Mouse (Mus musculus) heart, embryonic 11.5 days (tissue): ENCODE measurements at regions not wholly inside any gene's neighbourhood (a gene's known extent, or its start where the extent isn't known, plus 50 kb on each side); places are given as distances from the start of the nearest gene placed in this dataset.

ENCODE experiments used
- ATAC-seq: fragments of 200-750 bp; cut with Nextera tagmentation; replicated peaks from 2 replicates; pipeline ENCODE4 v1.8.0; 2017; ENCODE audit warnings: moderate library complexity; ENCODE audit not compliant: insufficient number of reproducible peaks, low FRiP score, low TSS enrichment
- H3K27ac ChIP-seq: fragments of 300-500 bp; sonication (generic); 2 replicates; pipeline ENCODE4 v1.5.1; 2014; ENCODE audit warnings: mild to moderate bottlenecking, low read depth, low read length
- H3K27me3 ChIP-seq: fragments of 300-500 bp; sonication (generic); 2 replicates; pipeline ENCODE4 v1.6.1; 2014; ENCODE audit warnings: mild to moderate bottlenecking, low read length, mixed read lengths; ENCODE audit not compliant: control insufficient read depth, insufficient read depth
- H3K36me3 ChIP-seq: fragments of 300-500 bp; sonication (generic); 2 replicates; pipeline ENCODE4 v1.6.1; 2014; ENCODE audit warnings: mild to moderate bottlenecking, low read length, moderate library complexity, mixed read lengths; ENCODE audit not compliant: control insufficient read depth, insufficient read depth
- H3K4me1 ChIP-seq: fragments of 300-500 bp; sonication (generic); 2 replicates; pipeline ENCODE4 v1.6.1; 2014; ENCODE audit warnings: low read length; ENCODE audit not compliant: control insufficient read depth, insufficient read depth
- H3K4me2 ChIP-seq: fragments of 300-500 bp; sonication (generic); 2 replicates; pipeline ENCODE4 v1.6.1; 2014; ENCODE audit warnings: mild to moderate bottlenecking, moderate library complexity
- H3K4me3 ChIP-seq: fragments of 300-500 bp; sonication (generic); 2 replicates; pipeline ENCODE4 v1.5.1; 2014; ENCODE audit warnings: low read depth, low read length
- H3K9ac ChIP-seq: fragments of 300-500 bp; sonication (generic); 2 replicates; pipeline ENCODE4 v1.6.1; 2014; ENCODE audit warnings: mild to moderate bottlenecking, low read depth, low read length, moderate library complexity
- H3K9me3 ChIP-seq: fragments of 300-500 bp; sonication (generic); replicated peaks from 2 replicates; pipeline ENCODE4 v1.6.1; 2016; ENCODE audit warnings: low read length; ENCODE audit not compliant: control insufficient read depth
- WGBS: fragments of 180-500 bp; shearing (Covaris S2); extraction: QIAGEN DNeasy Blood & Tissue Kit; methylation state at CpG from one replicate; pipeline ENCODE4 v1.1.7; 2014; ENCODE audit not compliant: insufficient replicate concordance; 5-methylcytosine and 5-hydroxymethylcytosine counted together

GRCm38 (mm10) chr8:82669241-82669640 is 104.7 kb downstream of the Zfp330 start:
- ATAC-seq, result no peak
- Histone ChIP-seq H3K27ac (no peak overlapping the region), H3K4me2 (no peak overlapping the region), H3K36me3 (no peaks in the 10 kb centered on the region), H3K9ac (no peak overlapping the region), H3K27me3 (no peaks in the 10 kb centered on the region), H3K9me3 (no peaks in the 10 kb centered on the region), H3K4me3 (no peak overlapping the region), H3K4me1 (no peaks in the 10 kb centered on the region)
- 90% methylated on average over 4 of the region's 4 CpGs for WGBS

GRCm38 (mm10) chr8:82665131-82665530 is 108.8 kb downstream of the Zfp330 start:
- no peaks in the 10 kb centered on the region for H3K9me3 ChIP-seq
- no peak overlapping the region for H3K27ac ChIP-seq
- H3K4me1 ChIP-seq, result no peaks in the 10 kb centered on the region
- H3K4me3 ChIP-seq, result no peak overlapping the region
- H3K27me3 ChIP-seq, result no peaks in the 10 kb centered on the region
- 84% methylated on average over 4 of the region's 4 CpGs for WGBS
- no peak overlapping the region for H3K4me2 ChIP-seq
- no peak overlapping the region for H3K9ac ChIP-seq
- no peak for ATAC-seq
- H3K36me3 ChIP-seq, result no peaks in the 10 kb centered on the region

- Histone ChIP-seq H3K27me3 (no peaks in the 10 kb centered on the region), H3K9ac (no peak overlapping the region), H3K4me3 (no peak overlapping the region), H3K36me3 (no peaks in the 10 kb centered on the region), H3K27ac (no peak overlapping the region), H3K4me1 (no peaks in the 10 kb centered on the region), H3K4me2 (no peak overlapping the region), H3K9me3 (no peaks in the 10 kb centered on the region)
- ATAC-seq, result no peak
- WGBS, result 63% methylated on average over 1 of the region's 1 CpGs
Observed at GRCm38 (mm10) chr8:82640502-82640901, 133.5 kb downstream of the Zfp330 start.

DNA sequence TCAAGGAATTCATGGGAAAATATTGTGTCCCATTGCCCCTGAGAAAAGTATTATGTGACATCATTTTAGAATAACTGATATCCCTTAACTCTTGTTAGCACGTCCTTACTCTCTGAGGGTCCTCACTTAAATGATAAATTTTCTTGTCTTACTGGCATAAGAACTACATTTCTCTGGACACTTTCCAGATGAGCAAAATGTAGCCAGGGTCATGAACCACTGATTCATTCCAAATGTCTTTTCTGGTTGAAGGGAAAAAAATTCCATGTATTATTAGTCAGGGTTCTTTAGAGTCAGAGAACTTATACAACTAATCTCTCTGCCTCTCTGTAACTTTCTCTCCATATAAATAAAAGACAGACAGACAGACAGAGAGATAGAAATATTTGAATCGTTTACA is 143.5 kb downstream of the Zfp330 start:
- no peaks in the 10 kb centered on the region for H3K9me3 ChIP-seq
- no peak overlapping the region for H3K4me2 ChIP-seq
- H3K27ac ChIP-seq, result no peak overlapping the region
- WGBS, result 60% methylated on average over 2 of the region's 2 CpGs
- H3K27me3 ChIP-seq, result no peaks in the 10 kb centered on the region
- no peaks in the 10 kb centered on the region for H3K36me3 ChIP-seq
- no peak overlapping the region for H3K9ac ChIP-seq
- H3K4me1 ChIP-seq, result no peaks in the 10 kb centered on the region
- no peak for ATAC-seq
- no peak overlapping the region for H3K4me3 ChIP-seq

DNA sequence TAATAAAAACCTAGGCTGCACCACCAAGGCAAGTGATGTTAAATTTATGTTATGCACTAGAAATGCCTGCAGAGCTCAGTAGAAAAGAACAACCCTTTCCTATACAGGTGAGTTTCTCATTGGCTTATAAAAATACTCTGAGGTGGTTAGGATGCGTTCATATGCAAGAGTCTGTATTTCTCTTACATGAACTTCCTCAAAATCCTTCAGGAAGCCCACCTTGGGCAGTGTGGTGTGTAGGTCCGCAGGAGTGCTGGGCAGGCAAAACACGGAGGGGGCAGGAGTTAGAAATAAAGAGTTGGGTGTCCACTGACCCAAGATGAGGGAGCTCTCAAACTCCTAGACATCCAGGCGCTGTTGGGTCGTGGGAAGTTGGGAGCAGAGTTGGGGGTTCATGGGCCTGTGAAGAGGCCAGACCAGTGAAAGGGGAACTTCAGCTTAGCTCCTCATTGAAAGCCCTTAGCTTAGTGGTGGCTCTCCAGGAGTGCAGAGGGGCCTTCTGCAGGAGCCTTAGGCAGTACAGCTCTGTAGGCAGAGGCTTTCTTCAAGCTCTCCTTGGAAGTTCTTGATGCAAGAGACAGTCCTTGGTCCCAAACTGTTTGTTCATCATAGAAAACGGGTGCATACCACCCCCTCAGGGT is 150.0 kb downstream of the Zfp330 start:
- H3K4me3 ChIP-seq, result no peak overlapping the region
- H3K27me3 ChIP-seq, result no peaks in the 10 kb centered on the region
- no peak overlapping the region for H3K4me2 ChIP-seq
- ATAC-seq, result no peak
- WGBS, result 81% methylated on average over 6 of the region's 6 CpGs
- no peaks in the 10 kb centered on the region for H3K4me1 ChIP-seq
- H3K27ac ChIP-seq, result no peak overlapping the region
- H3K36me3 ChIP-seq, result no peaks in the 10 kb centered on the region
- no peak overlapping the region for H3K9ac ChIP-seq
- no peaks in the 10 kb centered on the region for H3K9me3 ChIP-seq

DNA sequence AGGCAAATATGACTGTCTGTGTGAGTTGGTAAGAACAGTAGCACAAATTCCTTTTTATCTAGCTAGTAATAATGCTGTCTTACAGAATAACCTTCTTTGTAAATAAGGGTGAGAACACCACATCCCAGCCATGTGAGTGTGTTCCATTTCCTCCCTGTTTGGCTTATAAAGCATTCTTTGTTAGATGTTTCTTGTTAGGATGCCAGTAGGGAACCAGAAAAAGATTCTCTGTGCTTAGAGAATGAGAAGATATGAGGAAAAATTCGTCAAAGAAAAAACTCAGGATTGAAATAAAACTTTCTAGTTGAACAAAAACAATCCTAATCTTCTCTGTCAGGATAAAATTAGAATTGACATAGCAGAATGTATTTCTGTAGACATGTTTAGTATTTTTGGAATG is 155.3 kb downstream of the Zfp330 start:
- H3K4me1 ChIP-seq, result no peaks in the 10 kb centered on the region
- 43% methylated on average over 1 of the region's 1 CpGs for WGBS
- no peak overlapping the region for H3K9ac ChIP-seq
- H3K27ac ChIP-seq, result no peak overlapping the region
- no peak for ATAC-seq
- H3K4me3 ChIP-seq, result no peak overlapping the region
- H3K36me3 ChIP-seq, result no peaks in the 10 kb centered on the region
- no peaks in the 10 kb centered on the region for H3K9me3 ChIP-seq
- H3K4me2 ChIP-seq, result no peak overlapping the region
- H3K27me3 ChIP-seq, result no peaks in the 10 kb centered on the region

GRCm38 (mm10) chr8:82601556-82601955 is 172.4 kb downstream of the Zfp330 start:
- H3K4me3 ChIP-seq, result no peak overlapping the region
- no peak overlapping the region for H3K27ac ChIP-seq
- H3K4me2 ChIP-seq, result no peak overlapping the region
- WGBS, result 59% methylated on average over 3 of the region's 3 CpGs
- no peaks in the 10 kb centered on the region for H3K4me1 ChIP-seq
- H3K9ac ChIP-seq, result no peak overlapping the region
- H3K9me3 ChIP-seq, result no peaks in the 10 kb centered on the region
- H3K36me3 ChIP-seq, result no peaks in the 10 kb centered on the region
- no peaks in the 10 kb centered on the region for H3K27me3 ChIP-seq
- ATAC-seq, result no peak

GRCm38 (mm10) chr8:82573434-82573833 is 170.4 kb upstream of the Il15 start:
- no peak overlapping the region for H3K4me2 ChIP-seq
- no peak overlapping the region for H3K9ac ChIP-seq
- no peak overlapping the region for H3K27ac ChIP-seq
- no peaks in the 10 kb centered on the region for H3K36me3 ChIP-seq
- ATAC-seq, result no peak
- no peaks in the 10 kb centered on the region for H3K9me3 ChIP-seq
- H3K4me3 ChIP-seq, result no peak overlapping the region
- no peaks in the 10 kb centered on the region for H3K27me3 ChIP-seq
- WGBS, result 83% methylated on average over 1 of the region's 1 CpGs
- no peaks in the 10 kb centered on the region for H3K4me1 ChIP-seq

GRCm38 (mm10) chr8:82538121-82538520 is 135.1 kb upstream of the Il15 start:
- no peaks in the 10 kb centered on the region for H3K9me3 ChIP-seq
- H3K4me1 ChIP-seq, result no peaks in the 10 kb centered on the region
- no peak overlapping the region for H3K4me3 ChIP-seq
- H3K36me3 ChIP-seq, result no peaks in the 10 kb centered on the region
- no peaks in the 10 kb centered on the region for H3K27me3 ChIP-seq
- H3K27ac ChIP-seq, result no peak overlapping the region
- no peak for ATAC-seq
- H3K9ac ChIP-seq, result no peak overlapping the region
- no peak overlapping the region for H3K4me2 ChIP-seq
